Mouse (Mus musculus) frontal cortex, adult 2 months (tissue): ENCODE measurements around the gene Noxred1. TPM values are rescaled to one million over a fixed set of nuclear protein-coding genes. Genes with fewer than 3 reads are reported as not detected.
"Not testable (repeated sequence)": the region's sequence is repeated elsewhere in the genome, so short reads cannot be mapped to it uniquely, and the experiment has no call there.

Source experiments
- DNase-seq, 2 experiments: peaks; one replicate each; pipeline ENCODE4 v3.0.0; 2022; ENCODE audit warnings: low spot score in 1 of 2; ENCODE audit errors: extremely low spot score in 1 of 2
- polyA plus RNA-seq: library from polyadenylated mRNA; depleted of rRNA; stranded (reverse); fragments of >200 nt; gene quantifications from 2 replicates; pipeline ENCODE4 v1.2.3, GENCODE M21; 2012; rRNA removed

The Noxred1 gene
- polyA plus RNA-seq = 1.5 and 1.8 TPM in 2 replicates

- DNase-seq = no peak
Observed at GRCm38 (mm10) chr12:87238632-87239031, at the start of gene Noxred1. TSS of gene Noxred1 (minus strand) at chr12:87238732.

- no peak for DNase-seq
Observed at GRCm38 (mm10) chr12:87284726-87285125, 46.2 kb upstream of the Noxred1 start.

- no peak for DNase-seq
Observed at GRCm38 (mm10) chr12:87284268-87284667, 45.7 kb upstream of the Noxred1 start.

- no peak for DNase-seq
Observed at GRCm38 (mm10) chr12:87283706-87284105, 45.2 kb upstream of the Noxred1 start.

- DNase-seq = no peak
Observed at GRCm38 (mm10) chr12:87282743-87283142, 44.2 kb upstream of the Noxred1 start.

- no peak for DNase-seq
Observed at GRCm38 (mm10) chr12:87281766-87282165, 43.2 kb upstream of the Noxred1 start.

GRCm38 (mm10) chr12:87279879-87280278, 41.3 kb upstream of the Noxred1 start:
- no peak for DNase-seq

GRCm38 (mm10) chr12:87279350-87279749, 40.8 kb upstream of the Noxred1 start:
- DNase-seq = no peak

- no peak for DNase-seq
Observed at GRCm38 (mm10) chr12:87278118-87278730, 39.7 kb upstream of the Noxred1 start.

GRCm38 (mm10) chr12:87277251-87277650, 38.7 kb upstream of the Noxred1 start:
- not testable (repeated sequence) for DNase-seq

- DNase-seq = no peak
Observed at GRCm38 (mm10) chr12:87274853-87275831, 36.6 kb upstream of the Noxred1 start.

GRCm38 (mm10) chr12:87267682-87268081, 29.1 kb upstream of the Noxred1 start:
- DNase-seq = peak in 1 of 2 experiments; percentile 53

- no peak for DNase-seq
Observed at GRCm38 (mm10) chr12:87266827-87267603, 28.5 kb upstream of the Noxred1 start.

GRCm38 (mm10) chr12:87266108-87266826, 27.7 kb upstream of the Noxred1 start, which contains the start of the genes Vipas39 and Ahsa1:
TSS of gene Vipas39 (minus strand) at chr12:87266256.
TSS of gene Ahsa1 (plus strand) at chr12:87266479.
- peak; percentile 95 to 96 for DNase-seq

GRCm38 (mm10) chr12:87265444-87265843, 26.9 kb upstream of the Noxred1 start:
- DNase-seq = peak in 1 of 2 experiments; percentile 4

- no peak for DNase-seq
Observed at GRCm38 (mm10) chr12:87260562-87260961, 22.0 kb upstream of the Noxred1 start.

GRCm38 (mm10) chr12:87256629-87257028, 18.1 kb upstream of the Noxred1 start:
- no peak for DNase-seq

- peak in 1 of 2 experiments; percentile 20 for DNase-seq
Observed at GRCm38 (mm10) chr12:87253878-87254277, 15.3 kb upstream of the Noxred1 start.

- no peak for DNase-seq
Observed at GRCm38 (mm10) chr12:87250161-87250560, 11.6 kb upstream of the Noxred1 start.
